Mouse (Mus musculus) c-Kit-positive CD71-positive TER-119-negative erythroid progenitor cells, embryonic 14.5 days (primary cell): ENCODE measurements at regions not wholly inside any gene's neighbourhood (a gene's known extent, or its start where the extent isn't known, plus 50 kb on each side); places are given as distances from the start of the nearest gene placed in this dataset.

ENCODE experiments used
- DNase-seq: peaks from one replicate; pipeline ENCODE4 v3.0.0-alpha.2; 2013; ENCODE audit warnings: low read depth

GRCm38 (mm10) chrX:10984894-10985293 is 270.1 kb downstream of the Mid1ip1 start:
- no peak for DNase-seq

GRCm38 (mm10) chrX:10991871-10992210 is 277.0 kb downstream of the Mid1ip1 start:
- DNase-seq = no peak

GRCm38 (mm10) chrX:10992211-10993004 is 277.6 kb downstream of the Mid1ip1 start:
- no peak for DNase-seq

- DNase-seq = no peak
These were observed 278.2 kb downstream of the Mid1ip1 start for GRCm38 (mm10) chrX:10993005-10993377.

GRCm38 (mm10) chrX:10994910-10995309 is 280.1 kb downstream of the Mid1ip1 start:
- no peak for DNase-seq

GRCm38 (mm10) chrX:11001180-11001579 is 286.4 kb downstream of the Mid1ip1 start:
- DNase-seq = no peak

- no peak for DNase-seq
These were observed 259.8 kb upstream of the H2al1a start for GRCm38 (mm10) chrX:11039278-11039677.

GRCm38 (mm10) chrX:11046769-11047168 is 252.3 kb upstream of the H2al1a start:
- no peak for DNase-seq

GRCm38 (mm10) chrX:11082171-11082570 is 216.9 kb upstream of the H2al1a start:
- DNase-seq = no peak

- no peak for DNase-seq
These were observed 216.2 kb upstream of the H2al1a start for GRCm38 (mm10) chrX:11082845-11083244.

- no peak for DNase-seq
These were observed 212.6 kb upstream of the H2al1a start for GRCm38 (mm10) chrX:11086257-11087072.

- no peak for DNase-seq
These were observed 211.1 kb upstream of the H2al1a start for GRCm38 (mm10) chrX:11087913-11088312.

GRCm38 (mm10) chrX:11088506-11088905 is 210.6 kb upstream of the H2al1a start:
- DNase-seq = no peak

GRCm38 (mm10) chrX:11090432-11090831 is 208.6 kb upstream of the H2al1a start:
- DNase-seq = no peak

- DNase-seq = no peak
These were observed 201.3 kb upstream of the H2al1a start for GRCm38 (mm10) chrX:11097581-11098254.

- DNase-seq = no peak
These were observed 200.7 kb upstream of the H2al1a start for GRCm38 (mm10) chrX:11098366-11098765.

GRCm38 (mm10) chrX:11099146-11100087 is 199.6 kb upstream of the H2al1a start:
- no peak for DNase-seq

GRCm38 (mm10) chrX:11100935-11101334 is 198.1 kb upstream of the H2al1a start:
- DNase-seq = no peak

GRCm38 (mm10) chrX:11131253-11131652 is 167.8 kb upstream of the H2al1a start:
- DNase-seq = no peak

GRCm38 (mm10) chrX:11139971-11140421 is 159.1 kb upstream of the H2al1a start:
- no peak for DNase-seq

- DNase-seq = no peak
These were observed 157.8 kb upstream of the H2al1a start for GRCm38 (mm10) chrX:11141294-11141693.

- DNase-seq = no peak
These were observed 140.6 kb upstream of the H2al1a start for GRCm38 (mm10) chrX:11158416-11158815.
